Mouse (Mus musculus) stomach, embryonic 15.5 days (tissue): ENCODE data around the gene Uchl5. TPM values are rescaled to one million over a fixed set of nuclear protein-coding genes. Genes with fewer than 3 reads are reported as not detected.

Experiments used
- polyA plus RNA-seq: library from polyadenylated mRNA; unstranded; fragments of >200 nt; fragmentation: Nextera tagmentation; extraction: Ambion mirVana; gene quantifications from 2 replicates; pipeline ENCODE4 v1.2.1, GENCODE M21; 2015

The Uchl5 gene
- polyA plus RNA-seq, 1 experiment from 2014 or later = 113 TPM

Other genes with a start within 250 kb of the Uchl5 start
- gene B3galt2, start 136.6 kb upstream of the Uchl5 start, polyA plus RNA-seq = 0.28 and 0.37 TPM in 2 replicates
- gene Cdc73, start 74.4 kb upstream of the Uchl5 start, polyA plus RNA-seq = 26.5 and 33.1 TPM in 2 replicates
- 98.3 and 104 TPM in 2 replicates for gene Glrx2, start 60.9 kb upstream of the Uchl5 start, polyA plus RNA-seq
- 14.0 and 14.7 TPM in 2 replicates for gene Trove2, start 204 bp upstream of the Uchl5 start, polyA plus RNA-seq
- 57.6 and 65.4 TPM in 2 replicates for gene Rgs2, start 226.9 kb downstream of the Uchl5 start, polyA plus RNA-seq